Mouse (Mus musculus) colon, adult 2 months (tissue): Measurements from ENCODE around the gene Tpk1. TPM values are rescaled to one million over a fixed set of nuclear protein-coding genes. Genes with fewer than 3 reads are reported as not detected.

ENCODE experiments used
- polyA plus RNA-seq: library from polyadenylated mRNA; depleted of rRNA; stranded (reverse); fragments of >200 nt; gene quantifications from 2 replicates; pipeline ENCODE4 v1.2.3, GENCODE M21; 2012; rRNA removed

Gene Tpk1
- 4.4 and 6.0 TPM in 2 replicates for polyA plus RNA-seq

GRCm38 (mm10) chr6:43665677-43666546 lies at the start of gene Tpk1:
Tpk1 (minus strand) TSS chr6:43666278.

GRCm38 (mm10) chr6:43309454-43309853 lies 356.6 kb downstream of the Tpk1 start, which contains the start of gene Nobox:
Nobox (minus strand) TSS chr6:43309554.

